Mouse (Mus musculus) neural tube, embryonic 15.5 days (tissue): ENCODE results near the gene Hist1h1a. TPM values are rescaled to one million over a fixed set of nuclear protein-coding genes. Genes with fewer than 3 reads are reported as not detected.
"Not testable (repeated sequence)": the region's sequence is repeated elsewhere in the genome, so short reads cannot be mapped to it uniquely, and the experiment has no call there.

Experiments
- ATAC-seq: fragments of 200-750 bp; cut with Nextera tagmentation; 2 replicates; pipeline ENCODE4 v1.8.0; 2017; ENCODE audit warnings: mild to moderate bottlenecking, moderate TSS enrichment, moderate library complexity; ENCODE audit not compliant: low FRiP score
- H3K27ac ChIP-seq: fragments of 300-500 bp; sonication (generic); replicated peaks from 2 replicates; pipeline ENCODE4 v1.5.1; 2015; ENCODE audit warnings: mild to moderate bottlenecking, inconsistent platforms
- H3K27me3 ChIP-seq: fragments of 300-500 bp; sonication (generic); replicated peaks from 2 replicates; pipeline ENCODE4 v1.6.1; 2015; ENCODE audit warnings: inconsistent platforms
- H3K36me3 ChIP-seq: fragments of 300-500 bp; sonication (generic); 2 replicates; pipeline ENCODE4 v1.6.1; 2015; ENCODE audit warnings: inconsistent platforms
- H3K4me1 ChIP-seq: fragments of 300-500 bp; sonication (generic); 2 replicates; pipeline ENCODE4 v1.6.1; 2015; ENCODE audit warnings: inconsistent platforms
- H3K4me2 ChIP-seq: fragments of 300-500 bp; sonication (generic); 2 replicates; pipeline ENCODE4 v1.6.1; 2015; ENCODE audit warnings: inconsistent platforms, mild to moderate bottlenecking, moderate library complexity
- H3K4me3 ChIP-seq: fragments of 300-500 bp; sonication (generic); replicated peaks from 2 replicates; pipeline ENCODE4 v1.5.1; 2015; ENCODE audit warnings: mild to moderate bottlenecking, inconsistent platforms
- H3K9ac ChIP-seq: fragments of 300-500 bp; sonication (generic); replicated peaks from 2 replicates; pipeline ENCODE4 v1.6.1; 2015; ENCODE audit warnings: mild to moderate bottlenecking, inconsistent platforms
- H3K9me3 ChIP-seq: fragments of 300-500 bp; sonication (generic); replicated peaks from 2 replicates; pipeline ENCODE4 v1.6.1; 2016; ENCODE audit warnings: inconsistent platforms
- WGBS: fragments of 180-500 bp; shearing (Covaris S2); methylation state at CpG from one replicate; pipeline ENCODE4 v1.1.7; 2015; ENCODE audit warnings: mixed read lengths; 5-methylcytosine and 5-hydroxymethylcytosine counted together
- polyA plus RNA-seq: library from polyadenylated mRNA; unstranded; fragments of >200 nt; fragmentation: Nextera tagmentation; extraction: Ambion mirVana; gene quantifications from 2 replicates; pipeline ENCODE4 v1.2.1, GENCODE M21; 2015

Gene Hist1h1a
- polyA plus RNA-seq, 1 experiment from 2014 or later, result 0.44 TPM

- Histone ChIP-seq H3K4me2 (peak within 1 kb of the TSS; percentile 81), H3K9ac (peak within 1 kb of the TSS; percentile 51), H3K9me3 (no peaks in the 10 kb centered on the region), H3K27me3 (no peaks in the 10 kb centered on the region), H3K36me3 (no peaks in the 10 kb centered on the region), H3K4me1 (peaks cover 16% of the 10 kb centered on the region), H3K4me3 (peak within 1 kb of the TSS; percentile 46), H3K27ac (peak within 1 kb of the TSS; percentile 96)
- 1% methylated on average over 27 of the region's 28 CpGs for WGBS
- ATAC-seq, result peak; percentile 81
Measured at GRCm38 (mm10) chr13:23745381-23746161, 17.9 kb upstream of the Hist1h1a start, which contains the start of gene Hist1h3c. Gene Hist1h3c, minus strand, starts transcription at chr13:23745602.

- peak; percentile 93 for ATAC-seq
- Histone ChIP-seq H3K4me3 (peak within 1 kb of the TSS; percentile 46), H3K4me2 (peak within 1 kb of the TSS; percentile 81), H3K4me1 (peaks cover 18% of the 10 kb centered on the region), H3K27ac (peak within 1 kb of the TSS; percentile 96), H3K9ac (peak within 1 kb of the TSS; percentile 51)
- H3K27me3 ChIP-seq, H3K9me3 ChIP-seq, H3K36me3 ChIP-seq: not testable (repeated sequence)
- WGBS, result under 1% methylated on average over 42 of the region's 58 CpGs
Measured at GRCm38 (mm10) chr13:23746201-23747080, 17.0 kb upstream of the Hist1h1a start, which contains the start of gene Hist1h2bb. Gene Hist1h2bb, plus strand, starts transcription at chr13:23746734.

DNA sequence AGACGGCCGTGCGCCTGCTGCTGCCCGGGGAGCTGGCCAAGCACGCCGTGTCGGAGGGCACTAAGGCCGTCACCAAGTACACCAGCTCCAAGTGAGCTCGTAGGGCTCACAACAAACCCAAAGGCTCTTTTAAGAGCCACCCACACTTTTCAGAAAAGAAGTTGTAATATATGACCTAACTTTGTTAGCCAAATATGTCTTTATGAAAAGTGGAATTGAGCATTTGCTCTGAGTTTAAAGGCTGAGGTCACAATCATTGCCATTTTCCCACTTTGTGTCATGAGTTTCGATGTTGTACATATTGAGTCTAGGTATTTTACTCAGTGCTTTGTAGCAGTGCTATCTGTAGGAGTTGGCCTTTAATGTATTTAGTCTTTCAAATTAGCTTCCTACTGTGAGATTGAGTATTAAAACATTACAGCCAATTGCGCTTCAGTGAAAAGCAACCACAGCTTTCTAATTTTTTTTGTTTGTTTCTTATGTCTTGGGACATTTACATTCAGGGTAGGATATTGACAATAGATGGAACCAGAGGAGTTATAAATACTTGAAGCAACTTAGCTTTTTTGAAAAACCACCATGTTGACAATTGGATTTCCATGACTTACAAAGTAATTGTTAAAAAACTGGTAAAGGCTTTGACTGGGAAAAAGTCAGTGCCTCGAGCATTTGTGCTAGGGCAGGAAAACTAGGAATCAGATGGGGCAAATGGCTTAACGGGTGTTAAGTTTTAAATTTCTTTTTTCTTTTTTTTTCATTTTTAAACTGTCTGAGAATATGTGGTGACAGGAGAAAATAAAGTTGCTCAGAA lies 16.2 kb upstream of the Hist1h1a start:
- Histone ChIP-seq H3K27ac (peak overlapping the region; percentile 96), H3K27me3 (no peaks in the 10 kb centered on the region), H3K9ac (0 out of 2 replicates have a peak overlapping the region, but pooled peaks have one; percentile 29), H3K9me3 (no peaks in the 10 kb centered on the region), H3K4me2 (peak overlapping the region; percentile 81), H3K4me3 (peak overlapping the region; percentile 46), H3K36me3 (no peaks in the 10 kb centered on the region), H3K4me1 (peaks cover 22% of the 10 kb centered on the region)
- WGBS, result 3% methylated on average over 10 of the region's 13 CpGs
- ATAC-seq, result peak; percentile 16; the same call in 1 of the 2 replicates

DNA sequence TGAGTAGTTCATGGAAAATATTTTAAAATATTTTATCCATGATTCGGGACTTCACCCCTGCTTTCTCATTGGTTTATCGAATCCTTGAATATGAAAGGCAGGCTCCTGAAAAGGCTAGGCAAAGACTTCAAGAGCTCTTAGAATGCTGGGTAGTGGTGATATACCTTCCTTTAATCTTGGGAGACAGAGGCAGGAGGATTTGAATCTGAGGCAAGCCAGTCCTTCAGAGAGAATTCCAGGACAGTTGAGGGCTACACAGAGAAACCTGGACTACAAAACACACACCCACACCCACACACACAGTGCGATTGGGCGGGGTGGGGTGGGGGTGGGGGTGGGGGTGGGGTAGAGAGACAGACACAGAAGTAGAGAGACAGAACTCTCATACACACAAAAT lies 15.6 kb upstream of the Hist1h1a start:
- no peaks in the 10 kb centered on the region for H3K27me3 ChIP-seq
- H3K9ac ChIP-seq, result no peak overlapping the region
- no peak overlapping the region for H3K4me3 ChIP-seq
- ATAC-seq, result no peak
- 2% methylated on average over 4 of the region's 4 CpGs for WGBS
- no peak overlapping the region for H3K27ac ChIP-seq
- no peak overlapping the region for H3K4me2 ChIP-seq
- no peaks in the 10 kb centered on the region for H3K9me3 ChIP-seq
- no peaks in the 10 kb centered on the region for H3K36me3 ChIP-seq
- peaks cover 25% of the 10 kb centered on the region for H3K4me1 ChIP-seq

GRCm38 (mm10) chr13:23749563-23750121 lies 13.8 kb upstream of the Hist1h1a start:
- no peak overlapping the region for H3K4me2 ChIP-seq
- H3K36me3 ChIP-seq, result no peaks in the 10 kb centered on the region
- no peak overlapping the region for H3K9ac ChIP-seq
- H3K4me1 ChIP-seq, result peaks cover 25% of the 10 kb centered on the region
- H3K9me3 ChIP-seq, result no peaks in the 10 kb centered on the region
- H3K27me3 ChIP-seq, result no peaks in the 10 kb centered on the region
- peak overlapping the region; percentile 65; the same call in 1 of the 2 replicates for H3K27ac ChIP-seq
- H3K4me3 ChIP-seq, result no peak overlapping the region
- no peak for ATAC-seq
- WGBS, result 89% methylated on average over 5 of the region's 5 CpGs

GRCm38 (mm10) chr13:23750839-23751477 lies 12.5 kb upstream of the Hist1h1a start, which contains the start of gene Hist1h2ab:
Gene Hist1h2ab, plus strand, starts transcription at chr13:23751126.
- not testable (repeated sequence) for H3K27me3 ChIP-seq, H3K9me3 ChIP-seq, H3K36me3 ChIP-seq
- peak within 1 kb of the TSS; percentile 93 for H3K27ac ChIP-seq
- peak within 1 kb of the TSS; percentile 52 for H3K9ac ChIP-seq
- H3K4me2 ChIP-seq, result peak within 1 kb of the TSS; percentile 81
- peak; percentile 65 for ATAC-seq
- peak within 1 kb of the TSS; percentile 46 for H3K4me3 ChIP-seq
- WGBS, result 2% methylated on average over 28 of the region's 47 CpGs
- H3K4me1 ChIP-seq, result peaks cover 19% of the 10 kb centered on the region

DNA sequence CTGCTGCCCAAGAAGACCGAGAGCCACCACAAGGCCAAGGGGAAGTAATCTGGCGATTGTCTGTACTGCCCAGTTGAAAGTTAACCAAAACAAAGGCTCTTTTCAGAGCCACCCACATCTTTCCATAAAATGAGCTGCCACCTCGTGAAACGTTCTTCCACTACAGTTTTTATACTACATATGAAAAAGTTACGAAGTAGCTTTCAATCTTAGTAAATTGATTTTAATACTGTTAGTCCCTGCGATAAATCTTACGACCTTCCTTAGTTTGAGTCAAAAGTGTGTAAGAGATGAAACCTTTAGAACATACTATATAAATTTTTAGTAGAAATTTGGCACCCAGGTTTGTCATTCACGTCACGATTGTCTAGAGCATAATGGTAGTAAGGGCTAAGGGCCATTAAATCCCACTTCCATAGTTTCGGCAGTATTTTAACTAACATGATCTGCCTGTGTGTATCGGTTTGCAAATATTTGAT lies 11.9 kb upstream of the Hist1h1a start:
- Histone ChIP-seq H3K9me3 (no peaks in the 10 kb centered on the region), H3K4me2 (peak overlapping the region; percentile 81), H3K36me3 (no peaks in the 10 kb centered on the region), H3K27ac (peak overlapping the region; percentile 93), H3K9ac (peak overlapping the region; percentile 8; the same call in 1 of the 2 replicates), H3K4me3 (peak overlapping the region; percentile 46), H3K4me1 (peaks cover 19% of the 10 kb centered on the region), H3K27me3 (no peaks in the 10 kb centered on the region)
- no peak for ATAC-seq
- 1% methylated on average over 11 of the region's 11 CpGs for WGBS

- Histone ChIP-seq H3K4me1 (peaks cover 17% of the 10 kb centered on the region), H3K4me2 (peak within 1 kb of the TSS; percentile 81), H3K4me3 (peak within 1 kb of the TSS; percentile 46), H3K27ac (peak within 1 kb of the TSS; percentile 93), H3K9ac (peak within 1 kb of the TSS; percentile 52)
- ATAC-seq, result peak; percentile 80
- H3K27me3 ChIP-seq, H3K9me3 ChIP-seq, H3K36me3 ChIP-seq: not testable (repeated sequence)
- WGBS, result 0% methylated on average over 19 of the region's 47 CpGs
Measured at GRCm38 (mm10) chr13:23752067-23752741, 11.3 kb upstream of the Hist1h1a start, which contains the start of gene Hist1h3b. Gene Hist1h3b, plus strand, starts transcription at chr13:23752267.

GRCm38 (mm10) chr13:23752742-23753172 lies 10.7 kb upstream of the Hist1h1a start:
- H3K27me3 ChIP-seq, result no peaks in the 10 kb centered on the region
- 4% methylated on average over 6 of the region's 6 CpGs for WGBS
- no peak overlapping the region for H3K4me3 ChIP-seq
- no peak overlapping the region for H3K27ac ChIP-seq
- H3K36me3 ChIP-seq, result no peaks in the 10 kb centered on the region
- no peak for ATAC-seq
- H3K4me1 ChIP-seq, result peaks cover 17% of the 10 kb centered on the region
- H3K9ac ChIP-seq, result no peak overlapping the region
- peak overlapping the region; percentile 34 for H3K4me2 ChIP-seq
- no peaks in the 10 kb centered on the region for H3K9me3 ChIP-seq
